Mouse (Mus musculus): Measurements from ENCODE around the gene Scarb1.

DNA sequence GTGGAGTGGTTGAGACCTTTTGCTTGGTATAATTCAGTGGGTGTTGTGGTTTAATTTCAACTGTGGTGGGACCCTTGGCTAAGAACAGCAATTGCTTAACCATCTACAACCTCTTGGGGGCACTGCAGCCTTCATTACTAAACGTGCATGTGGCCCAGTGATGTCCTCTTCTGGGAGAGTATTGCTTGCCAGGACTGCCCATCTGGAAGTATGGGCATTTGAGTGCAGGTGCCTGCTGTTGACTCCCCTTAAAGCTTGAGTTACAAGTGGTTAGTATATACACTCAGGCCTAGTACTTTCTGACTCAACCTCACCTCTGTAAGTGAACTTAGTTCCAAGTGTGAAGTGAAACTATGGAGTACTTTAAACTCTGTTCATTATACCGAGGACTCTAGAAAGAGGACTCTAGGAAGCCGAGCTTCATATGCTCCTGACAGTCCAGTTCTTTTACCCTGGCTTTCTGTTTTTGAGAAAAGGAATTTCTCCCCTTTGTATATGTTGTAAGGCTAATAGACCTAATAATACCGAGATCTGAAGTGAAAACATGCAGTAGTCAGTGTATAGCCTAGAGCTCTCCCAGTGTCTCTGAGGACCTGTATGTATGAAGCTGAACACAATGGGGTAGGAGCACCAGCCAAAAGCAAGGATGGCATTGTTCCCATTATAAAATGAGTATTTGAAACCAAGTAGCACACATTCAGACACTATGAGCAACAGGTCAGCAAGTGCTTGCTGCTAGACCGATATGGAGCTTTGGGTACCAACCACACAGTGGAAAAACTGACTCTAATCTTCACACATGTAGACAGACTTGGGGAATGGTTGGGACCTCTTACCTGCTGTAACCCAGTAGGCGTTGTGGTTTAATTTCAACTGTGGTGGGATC is 42.0 kb upstream of the Scarb1 start:
- TF ChIP-seq GATA1 (IDR thresholded peaks at IDR 0.05; ENCODE audit: low read length): no peak
- TF ChIP-seq TAL1 (IDR thresholded peaks at IDR 0.05; ENCODE audit: low read length): no peak
